Mouse (Mus musculus) ES-E14 (cell line): Measurements from ENCODE around the gene Smo. TPM values are rescaled to one million over a fixed set of nuclear protein-coding genes. Genes with fewer than 3 reads are reported as not detected.

Experiments used
- DNase-seq: peaks from one replicate; pipeline ENCODE4 v3.0.0-alpha.2; 2013; ENCODE audit warnings: low read depth, low spot score
- H3K27ac ChIP-seq: 2 replicates; pipeline ENCODE4 v1.5.1; 2012; ENCODE audit warnings: low read depth, mild to moderate bottlenecking, low read length, moderate library complexity, mixed read lengths; ENCODE audit not compliant: poor library complexity, insufficient read depth, severe bottlenecking
- H3K36me3 ChIP-seq: 2 replicates; pipeline ENCODE4 v1.6.1; 2012; ENCODE audit warnings: mild to moderate bottlenecking, low read length, moderate library complexity, mixed read lengths; ENCODE audit not compliant: control insufficient read depth, poor library complexity, insufficient read depth, severe bottlenecking
- H3K4me1 ChIP-seq, 2 experiments: fragments of 150-350 bp in 1 of 2; sonication (generic) in 1 of 2; 2 replicates each; pipeline ENCODE4 v1.6.1; 2012; ENCODE audit warnings: low read length in 2 of 2, mild to moderate bottlenecking in 1 of 2, mixed read lengths in 1 of 2; ENCODE audit not compliant: control insufficient read depth in 2 of 2, insufficient read depth in 2 of 2, poor library complexity in 1 of 2
- H3K4me3 ChIP-seq, 2 experiments: fragments of 150-350 bp in 1 of 2; sonication (generic) in 1 of 2; 2 replicates each; pipeline ENCODE4 v1.5.1; 2012; ENCODE audit warnings: low read length in 2 of 2, low read depth in 1 of 2, mild to moderate bottlenecking in 1 of 2, mixed read lengths in 1 of 2; ENCODE audit not compliant: insufficient read depth in 1 of 2, poor library complexity in 1 of 2, severe bottlenecking in 1 of 2
- H3K9ac ChIP-seq: 2 replicates; pipeline ENCODE4 v1.6.1; 2012; ENCODE audit warnings: low read depth, mild to moderate bottlenecking, low read length, mixed read lengths; ENCODE audit not compliant: poor library complexity, insufficient read depth, severe bottlenecking
- H3K9me3 ChIP-seq: fragments of 150-350 bp; sonication (generic); 2 replicates; pipeline ENCODE4 v1.6.1; 2012; ENCODE audit warnings: low read depth, mild to moderate bottlenecking, low read length; ENCODE audit not compliant: control insufficient read depth, insufficient read depth
- CHD2 ChIP-seq: IDR thresholded peaks from 2 replicates; pipeline ENCODE4 v1.6.1; 2014; ENCODE audit warnings: mild to moderate bottlenecking, low read depth, low read length, inconsistent platforms
- HCFC1 ChIP-seq: IDR thresholded peaks from 2 replicates; pipeline ENCODE4 v1.6.1; 2012; ENCODE audit warnings: low read length, inconsistent platforms, borderline replicate concordance; ENCODE audit not compliant: insufficient read depth
- MAFK ChIP-seq: IDR thresholded peaks from 2 replicates; pipeline ENCODE4 v1.6.1; 2014; ENCODE audit warnings: mild to moderate bottlenecking, low read depth, low read length, inconsistent platforms; ENCODE audit not compliant: insufficient read depth
- ZC3H11A ChIP-seq: IDR thresholded peaks from 2 replicates; pipeline ENCODE4 v1.6.1; 2012; ENCODE audit warnings: low read depth, mild to moderate bottlenecking, inconsistent platforms, low read length, borderline replicate concordance
- ZNF384 ChIP-seq: IDR thresholded peaks from 2 replicates; pipeline ENCODE4 v1.6.1; 2012; ENCODE audit warnings: low read depth, low read length, inconsistent platforms
- in situ Hi-C, 2 experiments: fragments of 600-800 bp; cut with MboI; formaldehyde crosslinking; loops; one replicate each; pipeline ENCODE4 v1.15.1; 2025; ENCODE audit warnings: low sequenced_read_pairs in 2 of 2, inconsistent platforms in 1 of 2; ENCODE audit not compliant: unreplicated experiment in 2 of 2
- total RNA-seq: library from RNA; depleted of rRNA; stranded (reverse); fragments of 300-350 nt; gene quantifications from 2 replicates; pipeline ENCODE4 v1.2.3, GENCODE M21; 2012

Smo gene
- total RNA-seq, 1 experiment: 25.7 TPM

GRCm38 (mm10) chr6:29772236-29772635 lies 36.9 kb downstream of the Smo start:
- TF ChIP-seq ZNF384 (no peak), MAFK (no peak), HCFC1 (no peak), CHD2 (no peak), ZC3H11A (no peak)

GRCm38 (mm10) chr6:29774161-29774560 lies 38.9 kb downstream of the Smo start:
- TF ChIP-seq CHD2: no peak
- no peak for TF ChIP-seq MAFK
- TF ChIP-seq ZC3H11A: no peak
- no peak for TF ChIP-seq HCFC1
- TF ChIP-seq ZNF384: no peak
- H3K9ac ChIP-seq: no peak overlapping the region
- no peaks in the 10 kb centered on the region for H3K4me1 ChIP-seq
- no peak overlapping the region for H3K4me3 ChIP-seq
- H3K36me3 ChIP-seq: no peaks in the 10 kb centered on the region; the same call in 1 of the 2 replicates
- in situ Hi-C loops: no loop called here
- H3K9me3 ChIP-seq: no peaks in the 10 kb centered on the region
- H3K27ac ChIP-seq: no peak overlapping the region
- DNase-seq: no peak

More at GRCm38 (mm10) chr6:29772236-29772635, 36.9 kb downstream of the Smo start:
- Histone ChIP-seq H3K36me3 (no peaks in the 10 kb centered on the region; the same call in 1 of the 2 replicates), H3K9ac (no peak overlapping the region), H3K4me1 (no peaks in the 10 kb centered on the region), H3K4me3 (no peak overlapping the region), H3K9me3 (no peaks in the 10 kb centered on the region), H3K27ac (no peak overlapping the region)
- no peak for DNase-seq
- in situ Hi-C loops: no loop called here

GRCm38 (mm10) chr6:29775609-29776008 lies 40.3 kb downstream of the Smo start:
- H3K9ac ChIP-seq: no peak overlapping the region
- DNase-seq: no peak
- no peak overlapping the region for H3K4me3 ChIP-seq
- in situ Hi-C loops: no loop called here
- no peak for TF ChIP-seq CHD2
- no peak for TF ChIP-seq ZC3H11A
- TF ChIP-seq ZNF384: no peak
- no peak for TF ChIP-seq HCFC1
- no peak for TF ChIP-seq MAFK
- no peaks in the 10 kb centered on the region for H3K9me3 ChIP-seq
- no peaks in the 10 kb centered on the region; the same call in 1 of the 2 replicates for H3K36me3 ChIP-seq
- no peaks in the 10 kb centered on the region for H3K4me1 ChIP-seq
- no peak overlapping the region for H3K27ac ChIP-seq

- H3K9ac ChIP-seq: no peak overlapping the region
- no peak for DNase-seq
- H3K27ac ChIP-seq: no peak overlapping the region
- no peaks in the 10 kb centered on the region for H3K36me3 ChIP-seq
- H3K4me1 ChIP-seq: no peaks in the 10 kb centered on the region
- no peaks in the 10 kb centered on the region for H3K9me3 ChIP-seq
- TF ChIP-seq ZNF384: no peak
- TF ChIP-seq HCFC1: no peak
- no peak for TF ChIP-seq MAFK
- TF ChIP-seq ZC3H11A: no peak
- no peak for TF ChIP-seq CHD2
- H3K4me3 ChIP-seq: no peak overlapping the region
- in situ Hi-C loops: no loop called here
Measured at GRCm38 (mm10) chr6:29776542-29777237, 41.4 kb downstream of the Smo start.

GRCm38 (mm10) chr6:29777238-29777555 lies 41.9 kb downstream of the Smo start:
- Histone ChIP-seq H3K4me1 (no peaks in the 10 kb centered on the region), H3K4me3 (no peak overlapping the region), H3K9me3 (no peaks in the 10 kb centered on the region), H3K27ac (no peak overlapping the region), H3K9ac (no peak overlapping the region), H3K36me3 (no peaks in the 10 kb centered on the region)
- TF ChIP-seq ZNF384 (no peak), MAFK (no peak), CHD2 (no peak), HCFC1 (no peak), ZC3H11A (no peak)
- no peak for DNase-seq
- in situ Hi-C loops: no loop called here
